Mouse (Mus musculus) liver (tissue): ENCODE measurements at regions not wholly inside any gene's neighbourhood (a gene's known extent, or its start where the extent isn't known, plus 50 kb on each side); places are given as distances from the start of the nearest gene placed in this dataset.
"Not testable (repeated sequence)": the region's sequence is repeated elsewhere in the genome, so short reads cannot be mapped to it uniquely, and the experiment has no call there.

ENCODE experiments used
- DNase-seq: peaks from one replicate; pipeline ENCODE4 v3.0.0-alpha.2; 2020; ENCODE audit warnings: mixed read lengths

DNA sequence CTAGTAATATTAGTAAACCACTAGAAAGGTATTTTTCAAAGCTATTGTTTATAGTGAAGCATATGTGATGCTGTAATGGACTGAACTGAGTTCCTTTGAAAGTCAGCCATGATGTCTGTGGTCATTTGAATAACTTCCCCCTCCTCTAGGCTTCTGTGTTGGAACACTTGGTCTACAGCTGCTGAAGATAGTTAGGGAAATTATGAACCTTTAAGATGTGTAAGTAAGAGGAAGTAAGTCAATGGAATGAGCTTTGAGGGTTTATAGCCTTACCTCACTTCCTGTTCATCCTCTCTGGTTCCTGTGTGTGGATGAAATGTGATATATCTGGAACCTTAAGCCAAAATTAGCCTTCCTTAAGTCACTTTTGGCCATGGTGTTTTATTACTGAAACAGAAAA lies 145.7 kb upstream of the Tmem229a start:
- DNase-seq = no peak

DNA sequence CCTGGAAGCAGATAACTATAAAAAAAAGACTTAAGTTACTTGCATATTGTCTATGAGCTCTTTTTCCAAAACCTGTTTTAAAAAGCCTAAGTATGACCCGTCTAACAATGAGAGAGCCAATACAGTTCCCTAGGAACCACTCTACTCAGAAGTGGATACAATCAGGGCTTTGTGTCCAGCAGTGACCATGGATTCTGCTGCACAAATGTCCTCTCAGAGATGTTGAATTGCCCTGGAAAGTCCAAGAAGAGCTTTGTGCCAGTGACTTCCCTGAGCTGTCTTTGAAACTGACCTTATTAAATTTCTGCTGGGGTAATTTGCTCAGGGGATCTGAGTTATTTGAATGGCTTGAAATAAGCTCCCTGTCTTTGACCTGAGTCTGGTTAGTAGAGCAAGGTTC lies 131.1 kb upstream of the Tmem229a start:
- DNase-seq = no peak

DNA sequence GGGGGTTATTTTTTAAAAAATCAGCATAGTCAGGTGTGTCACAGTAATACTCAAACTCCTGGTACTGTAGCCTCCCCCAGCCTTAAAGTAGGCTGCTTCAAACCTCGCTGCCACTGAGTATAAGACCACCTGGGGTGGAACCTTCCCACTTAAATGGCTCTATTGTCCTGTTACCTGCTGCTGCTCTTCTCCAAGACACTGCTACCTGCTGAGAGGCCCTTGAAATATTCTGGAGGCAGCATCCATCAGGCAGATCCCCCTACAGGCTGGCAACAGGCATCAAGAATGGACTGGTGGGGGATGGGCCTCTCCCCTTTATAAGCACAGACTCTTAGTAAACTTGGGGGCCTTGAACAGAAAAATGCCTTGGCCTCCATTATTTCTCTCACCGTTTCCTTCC lies 129.8 kb upstream of the Tmem229a start:
- DNase-seq = no peak

DNA sequence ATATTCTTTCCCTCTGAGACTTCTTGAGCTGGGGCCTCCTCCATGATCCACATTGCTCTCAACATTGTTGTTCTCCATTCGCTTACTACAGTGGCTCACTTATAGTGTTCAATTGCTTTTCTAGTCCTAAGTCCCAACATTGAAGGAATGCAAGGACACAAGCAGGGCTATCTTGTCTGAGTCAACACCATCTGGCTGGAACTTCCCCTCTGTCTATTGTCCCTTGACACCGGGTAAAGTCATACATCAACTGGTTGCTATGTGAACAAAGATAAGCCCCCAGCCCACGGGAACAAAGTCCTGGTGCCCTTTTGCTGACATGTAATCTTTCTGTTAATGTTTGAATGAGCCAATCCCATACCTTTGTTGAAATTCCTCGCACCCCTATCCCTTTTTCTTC lies 129.2 kb upstream of the Tmem229a start:
- not testable (repeated sequence) for DNase-seq

DNA sequence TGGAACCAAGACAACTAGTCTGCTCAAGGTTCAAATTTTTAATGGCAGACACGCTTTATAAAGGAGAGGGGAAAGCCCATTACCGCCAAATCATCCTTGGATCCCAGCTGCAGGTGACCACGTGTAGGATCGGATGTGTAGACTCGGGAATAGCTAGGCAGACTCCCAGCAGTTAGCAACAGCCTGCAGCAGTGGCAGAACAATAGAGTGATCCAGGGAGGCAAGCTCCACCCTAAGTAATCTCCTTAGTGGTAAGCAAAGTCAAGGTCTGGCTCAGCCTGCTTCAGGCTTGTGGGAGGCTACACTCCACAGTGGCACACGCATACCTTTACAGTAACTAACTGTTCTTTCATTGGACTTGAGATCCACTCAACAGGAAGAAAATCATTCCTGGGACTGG lies 109.8 kb upstream of the Tmem229a start:
- DNase-seq = no peak

DNA sequence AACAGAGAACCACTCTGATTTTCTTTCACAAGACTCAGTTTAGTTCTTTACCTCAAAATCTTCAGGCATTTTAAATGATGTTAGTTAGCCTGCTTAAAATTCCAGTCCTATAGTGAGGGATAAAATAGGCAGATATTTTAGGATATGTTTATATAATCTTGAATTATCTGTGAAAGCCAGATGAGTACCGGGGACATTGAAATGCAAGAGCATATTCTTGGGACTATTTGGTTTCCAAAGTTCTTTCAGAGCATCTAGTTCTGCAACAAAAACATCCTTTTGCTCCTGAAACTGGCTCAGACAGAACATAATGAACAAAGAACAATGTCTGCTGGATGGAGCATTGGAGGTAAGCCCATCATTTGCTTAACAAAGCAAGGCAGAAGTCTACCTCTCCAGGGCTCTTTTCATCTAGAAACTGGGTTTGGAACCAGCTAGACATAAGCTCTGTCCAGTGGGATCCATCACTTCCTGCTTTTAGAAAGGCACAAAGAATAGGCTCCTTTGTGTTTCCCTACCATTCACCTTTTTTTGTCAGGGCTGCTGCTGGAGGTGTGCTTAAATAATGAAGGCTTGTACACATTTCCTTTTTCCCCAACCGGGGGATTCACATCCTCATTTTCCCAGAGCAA lies 76.9 kb upstream of the Tmem229a start:
- no peak for DNase-seq

DNA sequence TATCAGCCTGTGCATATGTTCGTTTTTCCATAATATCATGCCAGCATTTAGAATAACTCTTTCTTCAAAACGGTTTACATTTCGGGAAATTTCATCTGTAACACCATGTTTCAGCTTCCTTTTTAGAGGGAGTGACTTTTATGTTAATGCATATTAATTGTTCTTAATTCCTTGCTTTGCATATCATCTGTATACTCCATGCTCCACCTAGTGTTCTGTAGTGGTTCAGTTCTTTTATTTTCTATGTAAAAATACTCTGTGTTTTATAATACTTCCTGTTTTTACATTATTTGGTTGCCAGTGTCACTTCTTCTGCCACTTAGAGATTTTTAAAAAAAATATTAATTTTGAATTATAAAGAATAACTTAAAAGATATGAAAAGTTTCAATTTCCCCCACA lies 70.9 kb upstream of the Tmem229a start:
- no peak for DNase-seq

DNA sequence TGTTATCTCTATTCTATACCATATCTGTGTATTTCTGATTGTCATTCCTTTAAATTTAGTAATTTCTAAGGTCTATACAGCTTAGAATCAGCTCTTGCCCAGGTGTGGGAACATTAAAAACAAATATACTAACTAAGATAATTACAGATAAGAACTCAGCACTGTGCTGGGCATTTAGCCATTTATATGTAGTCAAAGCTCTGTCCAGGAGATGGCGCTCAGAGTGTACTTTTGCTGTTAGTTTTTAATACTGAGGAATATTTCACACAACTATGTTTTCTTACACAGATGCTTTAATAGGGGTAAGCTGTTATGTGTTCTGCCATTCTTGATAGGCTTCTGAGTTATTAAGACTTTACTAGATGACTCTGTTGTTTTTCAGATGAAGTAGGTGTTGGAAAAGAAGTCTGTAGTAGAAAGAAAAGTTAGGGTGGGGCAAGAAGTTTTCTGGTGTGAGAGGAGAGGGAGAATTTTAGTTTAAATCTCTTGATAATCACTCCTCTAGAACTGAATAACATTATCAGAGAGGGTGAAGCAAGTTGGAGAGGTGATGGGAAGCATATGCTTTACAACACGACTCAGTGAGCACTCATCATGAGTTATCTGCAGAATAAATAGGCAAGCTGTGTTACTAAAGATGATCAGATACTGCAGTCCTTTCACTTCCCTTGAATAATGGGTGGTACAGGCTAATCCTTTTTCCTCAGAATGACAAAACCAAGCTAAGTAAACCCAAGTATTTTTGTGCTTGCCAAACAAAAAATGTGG lies 64.1 kb upstream of the Tmem229a start:
- DNase-seq = peak; percentile 3

DNA sequence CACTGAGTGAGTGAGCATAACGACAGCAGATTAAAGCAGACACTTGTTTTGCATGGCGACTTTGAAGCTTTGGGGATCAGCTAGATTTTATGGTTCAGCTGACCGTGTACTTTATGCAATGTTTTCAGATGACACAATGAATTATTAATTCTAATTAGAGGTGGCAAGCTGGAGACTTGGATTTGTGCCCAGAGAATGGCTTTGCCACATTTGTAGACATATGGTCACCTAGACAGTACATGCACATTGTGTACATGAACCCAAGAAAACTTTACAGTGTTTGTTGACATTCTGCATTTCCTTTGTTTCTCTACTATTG lies 57.1 kb upstream of the Tmem229a start:
- no peak for DNase-seq

DNA sequence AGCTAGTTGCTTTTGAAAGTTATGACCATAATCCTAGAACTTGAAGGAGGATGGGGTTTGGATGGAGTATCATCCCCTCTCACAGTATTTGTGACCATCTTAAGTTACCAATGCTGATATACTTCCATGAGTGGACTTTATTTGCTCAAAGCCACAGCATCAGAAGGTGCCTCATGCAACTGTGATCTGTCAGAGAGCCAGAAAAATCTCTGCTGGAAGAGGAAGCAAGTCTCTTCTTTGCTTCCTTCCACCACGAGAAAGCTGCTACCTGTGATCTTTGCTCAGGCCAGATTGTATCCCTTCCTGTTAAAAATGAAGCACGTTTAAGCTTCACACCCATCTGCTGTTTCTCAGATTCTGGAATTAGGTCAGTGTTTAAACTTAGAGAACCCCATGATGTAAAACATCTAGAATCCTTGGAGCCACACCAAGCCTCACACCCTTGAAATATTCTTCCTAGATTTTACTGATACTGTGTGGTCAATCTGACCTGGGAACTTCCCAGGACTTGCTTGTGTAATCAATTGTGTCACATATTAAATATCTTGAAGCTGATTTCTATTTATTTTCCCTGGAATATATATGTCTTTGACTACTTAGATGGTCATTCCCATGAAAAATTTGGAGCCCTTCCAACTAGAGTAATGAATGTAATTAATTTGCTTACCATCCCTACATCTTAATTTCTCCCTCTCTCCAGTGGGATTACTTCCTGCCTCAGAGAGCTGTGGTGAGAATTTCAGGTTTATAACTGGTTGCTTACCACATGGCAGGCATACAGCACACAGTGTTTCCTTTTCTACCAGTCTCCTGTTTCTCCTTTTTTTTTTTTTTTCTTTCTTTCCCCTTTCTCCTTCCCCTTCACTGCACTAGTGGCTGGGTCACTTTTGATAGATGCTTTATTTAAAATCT lies 56.5 kb upstream of the Tmem229a start:
- DNase-seq = no peak

DNA sequence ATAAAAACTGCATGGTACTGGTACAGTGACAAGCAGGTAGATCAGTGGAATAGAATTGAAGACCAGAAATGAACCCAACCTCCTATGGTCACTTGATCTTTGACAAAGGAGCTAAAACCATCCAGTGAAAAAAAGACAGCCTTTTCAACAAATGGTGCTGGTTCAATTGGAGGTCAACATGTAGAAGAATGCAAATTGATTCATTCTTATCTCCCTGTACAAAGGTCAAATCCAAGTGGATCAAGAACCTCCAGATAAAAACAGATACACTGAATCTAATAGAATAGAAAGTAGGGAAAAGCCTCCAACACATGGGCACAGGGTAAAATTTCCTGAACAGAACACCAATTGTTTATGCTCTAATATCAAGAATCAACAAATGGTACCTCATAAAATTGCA lies 52.8 kb upstream of the Tmem229a start:
- not testable (repeated sequence) for DNase-seq
